Mouse (Mus musculus) right cerebral cortex, postnatal 4 days (tissue): ENCODE results near the gene Srgap3.

Source experiments
- DNase-seq: peaks from one replicate; pipeline ENCODE4 v3.0.0-alpha.2; 2022

Gene Srgap3

DNA sequence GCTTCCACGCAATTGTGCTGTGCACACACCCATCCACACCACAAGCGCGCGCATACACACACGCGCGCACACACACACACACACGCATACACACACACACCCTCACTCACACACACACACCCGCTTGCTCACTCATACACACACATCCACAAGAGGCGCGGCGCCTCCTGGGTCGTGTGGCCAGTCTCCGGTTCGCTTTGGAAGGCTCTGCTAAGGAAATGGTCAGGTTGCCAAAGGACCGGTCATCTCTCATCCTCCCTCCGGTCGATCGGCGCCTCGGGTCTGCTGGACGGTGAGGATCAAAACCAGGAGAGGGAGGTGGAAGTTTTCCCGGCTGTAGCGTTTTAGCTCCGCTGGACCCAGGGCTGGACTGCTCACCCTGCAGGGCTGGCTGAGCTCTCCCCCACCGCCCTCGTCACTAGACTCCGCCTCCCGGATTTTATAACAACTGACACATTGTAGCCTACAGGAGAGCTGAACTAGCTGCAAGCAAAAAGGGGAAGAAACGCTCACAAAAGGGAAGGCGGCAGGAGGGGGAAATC, at the start of gene Srgap3:
Gene Srgap3 (minus strand): TSS at position 372 of the 542 bp plus-strand sequence.
- peak; percentile 71 for DNase-seq

DNA sequence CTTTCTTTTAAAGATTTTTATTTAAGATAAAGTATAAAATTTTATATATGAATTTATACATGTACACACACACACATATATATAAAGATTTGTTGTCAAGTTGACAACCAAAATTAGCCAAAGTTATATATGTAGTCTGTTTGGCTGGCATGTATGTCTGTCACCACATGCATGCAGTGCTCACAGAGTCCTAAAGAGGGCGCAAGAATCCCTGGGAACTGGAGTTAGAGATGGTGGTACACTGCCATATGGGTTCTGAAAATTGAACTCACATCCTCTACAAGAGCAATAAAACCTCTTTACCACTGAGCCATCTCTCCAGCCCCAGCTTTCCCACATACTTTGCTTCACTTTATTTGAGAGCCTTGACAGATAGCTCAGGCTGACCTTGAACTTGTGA, 48.6 kb upstream of the Srgap3 start:
- DNase-seq, result no peak

DNA sequence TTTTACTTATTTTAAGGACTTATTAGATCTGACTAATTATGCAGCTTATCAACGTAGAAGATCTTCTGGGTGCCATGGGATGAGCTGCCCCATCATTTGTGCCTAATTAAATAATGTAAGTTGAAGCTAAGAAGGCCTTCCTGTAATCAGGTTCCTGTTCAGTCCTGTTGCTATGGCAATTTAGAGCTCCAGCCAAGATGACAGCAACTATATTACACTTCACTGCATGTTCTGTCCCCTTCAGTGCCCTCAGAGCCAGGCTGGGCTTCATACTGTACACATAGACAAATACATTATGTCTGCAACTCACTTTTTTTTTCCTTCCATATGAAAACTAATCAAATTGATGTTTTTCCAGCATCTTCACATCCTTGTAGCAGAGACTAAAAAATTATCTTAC, 43.1 kb upstream of the Srgap3 start:
- no peak for DNase-seq

DNA sequence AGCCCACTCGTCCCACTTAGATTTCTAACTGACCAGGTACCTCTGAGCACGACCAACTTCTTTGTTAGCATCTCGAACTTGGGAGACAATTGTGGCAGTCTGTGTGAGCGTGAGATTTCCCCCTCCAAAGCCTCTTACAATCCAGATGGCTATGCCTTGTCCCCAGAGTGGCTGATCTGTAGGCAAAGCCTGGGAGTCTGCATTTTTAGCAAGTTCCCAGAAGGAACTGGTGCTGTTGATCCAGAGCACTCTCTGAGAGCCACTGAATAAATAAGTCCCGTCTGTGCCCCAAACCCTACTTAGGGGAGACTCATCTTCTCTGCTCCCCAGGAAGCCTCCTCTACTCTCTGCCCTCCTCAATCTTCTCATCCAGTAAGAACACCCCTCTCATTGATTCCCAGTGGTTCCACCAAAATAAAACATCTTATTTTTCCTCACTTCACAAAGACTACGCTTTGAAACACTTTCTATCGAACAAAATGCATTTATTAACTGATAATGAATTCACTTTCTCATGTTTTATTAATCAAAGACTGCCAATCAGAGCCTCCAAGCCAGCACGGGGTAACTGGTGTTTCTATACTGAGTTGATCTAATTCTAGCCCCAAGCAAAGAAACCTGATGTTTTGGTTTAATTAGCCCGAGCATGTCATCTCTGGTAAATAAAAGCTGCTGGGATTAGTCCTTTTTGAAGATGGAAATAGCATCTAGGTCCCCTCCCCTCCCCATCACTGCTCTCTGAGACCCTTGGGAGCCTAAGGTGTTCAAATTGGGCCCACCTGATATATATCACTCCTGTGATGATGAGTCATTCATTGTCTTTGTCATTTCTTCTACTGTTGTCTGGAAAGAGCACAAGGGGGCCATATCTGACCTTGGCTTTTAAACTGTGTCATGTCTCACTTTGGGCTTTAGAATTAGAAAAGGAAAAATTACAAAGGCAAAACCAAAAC, 38.6 kb upstream of the Srgap3 start:
- no peak for DNase-seq

DNA sequence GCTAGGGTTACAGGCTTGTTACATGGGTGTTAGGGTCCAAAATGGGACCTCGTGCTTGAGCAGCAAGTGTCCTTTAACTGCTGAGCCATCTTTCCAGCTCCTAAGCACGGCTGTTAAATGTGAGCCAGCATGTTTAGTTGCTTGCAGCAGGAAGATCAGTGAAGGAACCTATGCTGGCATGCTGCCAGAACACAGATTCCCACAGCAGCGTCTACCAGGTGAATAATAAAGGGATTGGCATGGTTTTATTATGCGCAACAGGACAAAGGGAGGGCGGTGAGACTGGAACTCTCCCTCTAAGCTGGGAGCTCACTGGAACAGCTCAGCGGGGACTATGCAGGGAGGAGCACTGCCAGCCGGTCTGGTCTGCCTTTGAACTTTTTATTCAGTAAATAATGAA, 35.2 kb upstream of the Srgap3 start:
- no peak for DNase-seq

DNA sequence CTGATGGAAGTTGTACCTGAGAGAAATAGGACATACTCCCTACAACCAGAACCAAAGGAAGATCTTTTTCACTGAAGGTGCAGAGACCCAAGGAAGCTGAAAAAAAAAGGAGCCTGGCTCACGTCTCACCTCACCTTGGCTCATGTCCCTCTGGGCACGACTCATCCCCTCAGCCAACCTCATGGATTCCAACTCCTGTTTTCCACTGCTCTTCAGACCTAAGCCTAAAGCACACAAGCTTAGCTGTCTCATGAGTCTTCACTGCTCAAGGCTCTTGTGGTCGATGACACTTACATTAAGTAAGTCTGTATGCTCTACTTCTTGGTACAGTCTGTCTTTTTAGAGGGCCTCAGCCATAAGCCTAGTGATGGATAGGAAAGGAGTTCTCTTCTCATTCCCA, 31.9 kb upstream of the Srgap3 start:
- no peak for DNase-seq

DNA sequence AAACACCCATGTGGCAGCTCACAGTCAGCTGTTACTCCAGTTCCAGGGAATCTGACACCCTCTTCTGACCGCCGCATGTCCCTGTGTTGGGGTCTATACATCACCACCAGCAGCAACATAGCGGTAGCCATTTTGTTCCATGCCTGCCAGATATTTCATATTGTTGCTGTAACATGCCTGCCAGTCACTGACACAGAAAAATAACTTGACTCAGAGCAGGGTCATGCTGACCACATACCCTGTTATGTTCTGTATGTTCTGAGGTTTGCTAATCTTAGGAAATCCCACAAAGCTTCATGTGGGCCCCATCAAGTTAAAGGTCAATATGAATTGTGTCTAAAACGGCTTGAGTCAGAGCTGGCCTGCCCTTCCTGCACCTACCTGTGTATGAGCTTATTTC, 30.2 kb upstream of the Srgap3 start:
- no peak for DNase-seq

DNA sequence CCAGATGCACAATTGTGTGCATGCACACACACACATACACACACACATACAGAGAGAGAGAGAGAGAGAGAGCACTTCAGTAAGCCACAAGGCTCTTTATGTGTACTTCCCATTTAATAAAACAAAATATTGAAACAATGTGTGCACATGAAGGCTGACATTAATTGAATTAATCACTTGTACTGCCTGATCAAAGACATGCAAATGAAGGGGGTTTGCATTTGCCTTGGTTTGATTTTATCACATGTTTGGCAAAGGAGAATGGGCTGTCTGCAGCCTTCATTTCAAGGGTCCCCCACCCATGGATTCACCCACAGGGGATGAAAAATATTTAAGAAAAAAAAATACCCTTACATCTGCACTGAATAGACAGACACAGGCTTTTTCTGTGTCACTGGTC, 29.5 kb upstream of the Srgap3 start:
- no peak for DNase-seq

DNA sequence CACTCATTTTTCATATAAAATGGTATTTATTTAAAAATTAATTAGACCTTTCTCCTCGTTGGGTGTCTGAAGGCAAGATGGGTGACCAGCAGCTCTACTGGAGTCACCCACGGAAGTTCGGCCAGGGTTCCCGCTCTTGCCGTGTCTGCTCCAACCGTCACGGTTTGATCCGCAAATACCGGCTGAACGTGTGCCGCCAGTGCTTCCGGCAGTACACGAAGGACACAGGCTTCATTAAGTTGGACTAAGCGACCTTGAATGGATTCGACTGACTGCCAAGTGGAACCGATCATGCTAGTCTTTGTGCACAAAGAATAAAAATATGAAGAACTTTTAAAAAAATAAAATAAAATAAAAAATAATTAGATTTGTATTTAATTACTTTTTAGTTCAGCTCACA, 29.1 kb upstream of the Srgap3 start:
- DNase-seq, result no peak

DNA sequence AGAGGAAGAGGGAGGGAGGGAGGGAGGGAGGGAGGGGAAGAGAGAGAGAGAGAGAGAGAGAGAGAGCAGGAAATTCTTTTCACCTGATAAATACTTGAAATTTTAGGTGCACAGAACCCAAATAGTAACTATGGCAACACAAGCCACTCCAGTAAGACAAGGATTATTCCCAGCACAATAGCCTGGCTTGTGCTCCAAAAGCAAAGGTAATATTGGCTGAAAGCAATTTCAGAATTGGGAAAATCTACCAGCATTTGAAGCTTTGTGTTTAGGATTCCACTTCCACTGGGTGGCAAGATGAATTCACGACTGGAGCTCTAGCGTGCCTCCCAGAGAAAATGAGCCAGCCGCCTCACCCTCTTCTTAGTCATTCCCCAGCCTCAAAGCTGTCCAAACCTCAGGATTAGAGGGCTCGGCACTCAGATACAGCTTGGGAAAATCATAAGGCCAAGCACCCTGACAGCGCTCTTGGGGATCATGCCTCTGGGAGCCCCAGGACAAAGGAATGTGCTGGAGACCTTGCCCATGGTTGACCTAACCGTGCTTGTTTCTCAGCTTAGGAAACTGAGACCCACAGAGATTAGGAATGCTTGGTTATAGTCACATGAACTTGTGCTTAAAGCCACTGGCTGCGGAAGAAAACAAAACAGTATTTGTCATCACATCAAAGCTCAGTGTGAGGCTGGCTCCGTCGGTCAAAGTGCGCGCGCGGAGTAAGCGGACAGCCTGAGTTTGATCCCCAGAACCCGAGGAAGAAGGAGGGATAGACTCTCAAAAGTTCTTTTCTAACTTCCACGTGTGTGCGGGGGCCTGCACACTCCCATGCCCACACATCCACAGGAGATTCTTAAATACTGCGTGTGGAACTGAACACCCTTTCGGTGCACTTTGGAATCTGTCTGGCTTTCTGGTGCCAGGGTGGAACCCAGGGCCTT, 27.0 kb upstream of the Srgap3 start:
- peak; percentile 30 for DNase-seq

DNA sequence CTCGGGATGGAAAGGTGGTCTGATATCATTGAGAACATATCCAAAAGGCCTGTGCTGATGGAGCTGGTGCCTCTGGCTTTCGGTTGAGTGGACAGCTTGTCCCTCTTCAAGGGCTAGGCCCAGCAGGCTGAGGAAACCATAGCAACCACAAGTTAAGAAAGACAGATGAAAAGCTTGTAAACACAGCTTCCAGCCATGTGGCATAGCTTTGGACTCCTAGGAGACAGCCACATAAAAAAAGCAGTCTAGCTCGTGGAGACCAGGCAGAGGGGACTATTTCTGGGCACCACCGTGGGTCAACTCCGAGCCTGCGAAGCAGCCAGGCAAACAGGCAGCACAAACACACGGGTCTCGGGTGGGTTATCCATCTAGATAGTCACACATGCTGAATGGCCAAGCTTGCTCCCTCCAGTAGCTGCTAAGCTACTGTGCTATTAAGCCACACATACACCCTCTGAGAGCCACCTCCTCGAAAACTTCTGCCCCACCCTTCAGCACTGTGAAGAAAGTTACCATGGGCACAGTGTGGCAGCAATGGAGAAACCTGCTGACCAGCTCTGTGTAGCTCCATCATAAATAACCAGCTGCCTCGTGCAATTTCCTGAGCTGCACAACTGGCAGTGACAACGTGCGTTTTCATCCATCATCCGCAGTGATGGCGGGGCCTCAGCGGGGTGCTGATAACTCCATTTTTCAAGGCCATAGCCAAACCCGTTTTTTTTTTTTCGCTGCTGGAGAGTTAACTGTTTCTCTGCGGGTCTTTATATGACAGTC, 26.0 kb upstream of the Srgap3 start:
- peak; percentile 48 for DNase-seq

DNA sequence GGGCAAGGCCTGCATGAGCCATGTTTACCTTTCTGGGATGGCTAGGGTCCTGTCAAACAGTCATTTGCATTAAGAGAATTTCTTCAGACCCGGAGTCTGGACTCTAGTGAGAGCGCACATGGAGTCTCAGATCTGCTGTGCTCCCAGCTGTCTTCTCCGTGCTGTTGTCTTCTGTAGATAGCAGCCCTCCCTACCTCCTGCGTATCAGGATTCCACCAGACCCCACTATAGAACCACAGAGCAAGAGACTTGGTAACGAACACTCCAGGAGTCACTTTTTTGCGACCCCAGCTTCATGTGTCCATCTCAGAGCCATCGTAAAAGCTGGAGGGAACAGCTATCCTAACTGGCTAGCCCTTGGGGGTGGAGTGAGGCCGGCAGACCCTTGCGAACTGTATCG, 25.1 kb upstream of the Srgap3 start:
- DNase-seq, result no peak

DNA sequence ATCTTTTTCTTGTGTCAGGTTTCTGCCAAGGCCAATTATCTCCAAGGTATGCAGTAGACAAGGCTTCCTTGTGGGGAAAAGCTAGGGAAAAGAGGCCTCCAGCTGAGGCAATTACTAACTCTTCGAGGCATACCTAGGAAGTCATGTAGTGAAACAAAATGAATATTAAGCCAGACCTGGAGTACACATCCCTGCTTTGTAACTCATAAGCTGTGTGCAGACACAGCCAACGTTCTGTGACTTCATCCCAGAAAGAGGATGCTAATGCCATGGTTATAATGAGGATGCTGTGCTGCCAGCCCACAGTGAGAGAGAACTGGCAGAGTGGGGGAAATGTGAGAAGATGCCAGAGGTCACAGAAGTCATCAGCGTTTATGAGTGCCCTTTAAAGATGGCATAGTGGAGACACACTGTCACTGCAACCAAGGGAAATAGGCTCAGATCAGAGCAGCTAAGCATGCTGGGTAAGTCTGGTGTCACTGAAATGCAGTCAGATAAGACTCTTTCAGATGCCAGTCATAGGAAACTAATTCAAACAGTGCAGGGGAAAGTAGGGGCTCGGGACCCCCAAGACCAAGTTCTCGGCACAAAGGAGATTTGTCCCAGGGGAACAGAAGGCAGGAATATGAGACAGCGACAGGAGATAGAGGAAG, 24.2 kb upstream of the Srgap3 start:
- no peak for DNase-seq

DNA sequence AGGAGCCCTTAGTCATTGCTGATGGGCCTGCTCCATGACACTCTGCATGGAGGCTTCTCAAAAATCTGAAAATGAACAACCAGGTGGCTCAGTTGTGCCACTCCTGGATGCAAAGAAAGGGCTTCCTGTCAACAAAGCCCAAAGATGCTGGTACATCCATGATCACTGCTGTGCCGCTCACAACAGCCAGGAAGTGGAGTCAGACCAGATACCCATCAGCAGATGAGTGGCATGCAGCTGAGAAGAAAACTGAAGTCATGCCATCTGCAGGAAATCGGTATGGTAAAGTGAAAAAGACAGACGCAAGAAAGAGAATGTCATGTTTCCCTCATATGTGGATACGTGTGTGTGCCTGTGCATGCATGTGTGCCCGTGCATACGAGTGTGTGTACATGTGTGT, 20.3 kb upstream of the Srgap3 start:
- DNase-seq, result no peak

DNA sequence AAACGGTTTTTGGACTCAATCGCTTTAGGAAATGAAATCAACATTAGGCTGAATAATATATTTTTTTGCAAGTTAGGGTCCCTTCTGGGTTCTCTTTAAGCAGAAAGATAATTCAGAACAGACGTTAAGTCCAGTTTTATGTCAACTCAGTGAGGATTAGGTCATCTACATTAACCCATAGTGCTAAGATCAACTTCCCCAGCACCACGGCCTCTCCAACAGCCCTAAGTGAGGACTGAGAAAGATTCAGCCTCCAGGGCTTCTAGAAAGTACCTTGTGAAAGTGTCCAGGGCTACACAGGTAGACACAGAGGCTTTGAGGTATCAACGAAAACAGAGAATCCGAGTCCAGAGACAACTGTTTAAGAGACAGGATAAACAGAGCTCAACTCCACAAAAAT, 11.3 kb upstream of the Srgap3 start:
- no peak for DNase-seq

DNA sequence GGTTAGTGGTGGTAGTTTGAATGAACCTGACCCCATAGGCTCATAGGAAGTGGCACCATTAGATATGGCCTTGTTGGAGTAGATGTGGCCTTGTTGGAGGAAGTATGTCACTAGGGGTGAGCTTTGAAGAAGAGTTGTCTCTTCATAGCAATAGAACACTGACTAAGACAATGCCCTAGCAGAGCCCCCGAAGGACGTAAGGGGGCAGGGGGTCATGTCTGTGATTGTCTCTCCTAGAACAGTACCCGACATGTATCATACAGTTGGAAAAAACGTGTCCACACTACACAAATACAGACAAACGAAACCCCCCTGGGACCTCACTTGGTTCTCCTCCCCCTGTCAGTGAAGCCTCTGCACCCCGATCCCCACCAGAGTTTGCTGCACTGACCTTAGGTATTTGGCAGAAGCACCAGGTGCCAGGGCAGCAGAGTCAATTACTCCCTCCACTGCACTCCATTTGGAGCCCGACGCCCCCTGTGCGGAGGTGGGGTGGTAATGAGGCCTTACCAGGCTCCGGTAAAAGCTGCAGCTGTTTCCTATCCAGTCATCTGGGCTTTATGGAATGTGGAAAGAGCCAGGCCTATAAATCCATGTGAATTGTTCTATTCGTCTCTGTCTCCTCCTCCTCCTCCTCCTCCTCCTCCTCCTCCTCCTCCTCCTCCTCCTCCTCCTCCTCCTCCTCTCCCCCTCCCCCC, 10.7 kb upstream of the Srgap3 start:
- DNase-seq, result no peak

DNA sequence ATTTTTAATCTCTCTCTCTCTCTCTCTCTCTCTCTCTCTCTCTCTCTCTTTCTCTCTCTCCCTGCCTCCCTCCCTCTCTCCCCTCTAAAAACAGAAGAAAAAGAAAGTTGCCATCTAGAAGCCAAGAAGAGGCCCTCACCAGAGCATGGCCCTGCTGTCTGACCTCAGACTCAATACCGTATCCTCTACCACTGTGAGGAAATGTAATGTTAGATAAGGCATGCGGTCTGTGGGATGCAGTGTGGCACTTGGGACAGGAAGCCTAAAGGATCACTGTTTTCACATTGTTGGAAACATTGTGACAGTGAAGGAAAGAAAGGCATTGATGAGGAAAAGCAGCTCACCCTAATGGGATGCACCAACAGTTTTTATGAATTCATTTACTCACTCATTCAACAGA, 8.7 kb upstream of the Srgap3 start:
- DNase-seq, result no peak

DNA sequence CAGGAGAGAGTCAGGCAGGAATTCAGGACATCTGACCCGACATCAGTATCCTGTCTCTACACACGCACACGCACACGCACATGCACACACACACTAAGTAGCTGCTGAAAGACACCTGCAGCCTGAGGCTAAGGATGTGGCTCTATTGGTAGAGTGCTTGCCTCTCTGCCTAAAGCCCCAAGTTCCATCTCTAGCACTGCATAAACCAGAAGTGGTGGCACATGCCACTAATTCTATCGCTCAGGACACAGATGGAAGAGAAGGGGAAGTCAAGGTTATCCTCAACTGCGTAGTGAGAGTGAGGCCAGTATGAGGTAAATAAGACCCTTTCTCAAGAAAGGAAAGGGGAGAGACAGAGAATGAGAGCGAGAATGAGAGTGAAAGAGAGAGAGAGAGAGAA, 6.8 kb upstream of the Srgap3 start:
- DNase-seq, result no peak

DNA sequence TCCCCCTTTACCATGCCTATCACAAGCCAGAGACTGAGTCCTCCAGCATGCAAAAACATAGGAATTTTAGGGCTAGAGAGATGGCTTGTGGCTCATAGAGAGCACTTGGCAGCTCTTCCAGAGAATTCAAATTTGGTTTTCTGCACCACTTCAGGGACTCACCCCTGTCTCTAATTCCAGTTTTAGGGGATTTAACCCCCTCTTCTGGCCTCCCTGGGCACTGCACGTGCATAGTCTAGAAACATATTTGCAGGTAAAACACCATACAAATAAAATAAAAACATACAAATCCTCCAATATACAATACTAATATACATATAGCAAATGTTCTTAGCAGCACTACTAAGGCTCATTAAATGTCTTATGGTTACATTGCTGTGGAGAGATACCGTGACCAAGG, 4.2 kb upstream of the Srgap3 start:
- DNase-seq, result peak; percentile 35

DNA sequence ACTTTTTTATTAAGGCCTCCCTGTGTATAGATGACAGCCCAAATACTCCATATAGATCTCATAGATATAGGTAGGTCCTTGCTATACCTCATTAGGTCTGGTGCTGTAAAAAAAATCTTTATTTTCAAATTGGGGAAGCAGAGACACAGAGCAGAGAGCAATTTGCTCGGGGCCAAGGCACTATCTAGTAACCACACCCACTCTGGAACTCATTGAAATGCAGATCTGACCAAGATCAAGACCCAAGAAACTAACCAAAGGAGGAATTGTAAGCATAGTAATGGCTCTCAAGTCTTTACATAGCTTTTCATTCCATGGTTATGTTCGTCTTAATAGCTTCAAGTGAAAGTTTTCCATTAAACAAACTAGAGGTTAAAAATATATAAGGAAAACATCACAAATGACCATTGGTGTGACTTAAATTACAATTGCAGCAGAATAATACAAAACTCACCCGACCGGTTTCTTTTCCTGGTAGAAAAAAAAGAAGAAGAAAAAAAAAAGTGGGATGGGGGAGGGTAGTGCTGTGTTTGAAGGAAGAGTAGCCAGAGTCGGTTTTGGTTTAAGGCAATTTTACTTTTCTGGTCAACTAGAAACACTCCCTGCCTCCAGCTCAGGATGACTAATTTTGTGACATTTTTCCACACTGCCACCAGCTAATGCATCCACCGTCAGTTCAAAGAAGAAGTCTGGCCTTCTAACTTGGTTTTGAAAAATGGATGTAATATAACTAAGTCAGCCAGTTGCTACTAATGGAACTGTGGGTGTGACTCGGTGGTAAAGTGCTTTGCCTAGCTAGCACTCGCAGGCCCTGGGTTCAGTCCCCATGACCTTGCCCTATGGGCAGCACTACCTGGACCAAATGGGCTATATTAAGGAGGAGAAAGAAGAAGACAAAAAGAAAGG, 3.4 kb upstream of the Srgap3 start:
- DNase-seq, result no peak
